Mouse (Mus musculus) urinary bladder, adult 2 months (tissue): ENCODE data around the gene Braf. TPM values are rescaled to one million over a fixed set of nuclear protein-coding genes. Genes with fewer than 3 reads are reported as not detected.

Experiments used
- DNase-seq: peaks from one replicate; pipeline ENCODE4 v3.0.0; 2022; ENCODE audit warnings: low spot score
- polyA plus RNA-seq: library from polyadenylated mRNA; depleted of rRNA; stranded (reverse); fragments of >200 nt; gene quantifications from 2 replicates; pipeline ENCODE4 v1.2.3, GENCODE M21; 2012; rRNA removed

The Braf gene
- polyA plus RNA-seq, 1 experiment: 24.6 TPM

GRCm38 (mm10) chr6:39556900-39557659, 168.2 kb downstream of the Braf start:
- DNase-seq: no peak

GRCm38 (mm10) chr6:39555648-39555945, 169.7 kb downstream of the Braf start:
- no peak for DNase-seq

- DNase-seq: no peak
Measured at GRCm38 (mm10) chr6:39554888-39555647, 170.2 kb downstream of the Braf start.

Other genes with a start within 250 kb of the Braf start
- 10.8 and 14.9 TPM in 2 replicates for gene Dennd2a, start 167.6 kb downstream of the Braf start, polyA plus RNA-seq
- 19.4 and 21.9 TPM in 2 replicates for gene Adck2, start 151.6 kb downstream of the Braf start, polyA plus RNA-seq
- gene Gm42420, start 139.7 kb downstream of the Braf start, polyA plus RNA-seq: 1.2 and 1.9 TPM in 2 replicates
- gene Ndufb2, start 132.9 kb downstream of the Braf start, polyA plus RNA-seq: 141 and 189 TPM in 2 replicates
- 145 and 195 TPM in 2 replicates for gene Mrps33, start 85.5 kb upstream of the Braf start, polyA plus RNA-seq
- 0.70 and 1.1 TPM in 2 replicates for gene Tmem178b, start 147.8 kb upstream of the Braf start, polyA plus RNA-seq